In genomic region chr17:86967536-86968525, GRCm38 (mm10) we compare ENCODE assay signal across 13 mouse cellular contexts. TPM values are rescaled to one million over a fixed set of nuclear protein-coding genes. Genes with fewer than 3 reads are reported as not detected.
DNase-seq lines count a peak whose midpoint lies in the region; ATAC-seq lines count a peak whose summit lies in the region.
"Had no signal": no experiment of that assay in that cellular context is flagged by ENCODE, and none has a peak within 500 bp of the region (broad histone marks: within the 10 kb centered on the region; RNA-seq: fewer than 3 reads in every experiment).

No protein-coding gene starts in this region.

- H3K36me3 ChIP-seq in heart, embryonic 13.5 days = peaks cover 49% of the 10 kb centered on the region
- H3K36me3 ChIP-seq in midbrain, embryonic 14.5 days (ENCODE audit: control insufficient read depth, insufficient read depth, low read length) = 0 out of 2 replicates have a peak, but pooled peaks cover 3% of the 10 kb centered on the region

- peak overlapping the region; percentile 62 for H3K4me2 ChIP-seq in heart, embryonic 13.5 days
- H3K4me2 ChIP-seq in midbrain, embryonic 14.5 days (ENCODE audit: low read length) = no peak overlapping the region
- H3K4me2 ChIP-seq: midbrain, embryonic 11.5 days had no signal

- peak overlapping the region; percentile 60 for H3K9ac ChIP-seq in heart, embryonic 13.5 days
- no peak overlapping the region for H3K9ac ChIP-seq in midbrain, embryonic 14.5 days (replicated peaks; ENCODE audit: low read length)

- DNase-seq in gastrocnemius, adult 18-20 months (ENCODE audit: low spot score) = peak; percentile 64
- no peak for DNase-seq in gastrocnemius, postnatal 10 days
- peak; percentile 46 for DNase-seq in left cerebral cortex, postnatal 4 days
- no peak for DNase-seq in left cerebral cortex, adult 18-20 months (ENCODE audit: low spot score in 2 of 2)
- DNase-seq in NIH3T3 (ENCODE audit: low read depth) = peak; percentile 12
- no peak for DNase-seq in midbrain, embryonic 14.5 days
- DNase-seq: kidney, adult 18-20 months; lung, adult 2 months had no signal

- peak overlapping the region; percentile 94 for H3K27ac ChIP-seq in heart, embryonic 13.5 days (replicated peaks)
- no peak overlapping the region for H3K27ac ChIP-seq in midbrain, embryonic 14.5 days (replicated peaks; ENCODE audit: low read depth, low read length)
- H3K27ac ChIP-seq: stomach, postnatal 0 days had no signal

- no peak for ATAC-seq in heart, embryonic 13.5 days (ENCODE audit: extremely low read depth, insufficient number of reproducible peaks, low FRiP score, low TSS enrichment)
- ATAC-seq in CD4-positive, CD25-positive, alpha-beta regulatory T cell, adult 4 months = no peak
- no peak for ATAC-seq in midbrain, embryonic 14.5 days (ENCODE audit: low FRiP score, low TSS enrichment)

- no peaks in the 10 kb centered on the region for H3K27me3 ChIP-seq in heart, embryonic 13.5 days (replicated peaks)
- H3K27me3 ChIP-seq in midbrain, embryonic 14.5 days (ENCODE audit: control insufficient read depth, insufficient read depth, low read length) = no peaks in the 10 kb centered on the region

- peaks cover 68% of the 10 kb centered on the region for H3K4me1 ChIP-seq in heart, embryonic 13.5 days
- peaks cover 12% of the 10 kb centered on the region; the same call in 1 of the 2 replicates for H3K4me1 ChIP-seq in midbrain, embryonic 14.5 days (ENCODE audit: control insufficient read depth, insufficient read depth, low read length)

- intact Hi-C loops in left cerebral cortex, postnatal 4 days (cut with DNase I) = loop anchor here (10.0 kb wide), 1 partner anchor 77 kb away; no protein-coding TSS in a partner anchor

- peak overlapping the region; percentile 29 for H3K4me3 ChIP-seq in heart, embryonic 13.5 days
- no peak overlapping the region for H3K4me3 ChIP-seq in midbrain, embryonic 14.5 days (replicated peaks; ENCODE audit: low read depth, low read length)

- H3K9me3 ChIP-seq in heart, embryonic 13.5 days = no peaks in the 10 kb centered on the region
- no peaks in the 10 kb centered on the region for H3K9me3 ChIP-seq in midbrain, embryonic 14.5 days (ENCODE audit: control insufficient read depth, low read length)

- 57% methylated on average over 10 of the region's 10 CpGs for whole genome bisulfite sequencing in heart, embryonic 13.5 days
- WGBS in midbrain, embryonic 14.5 days = 82% methylated on average over 10 of the region's 10 CpGs

RNA-seq across cellular contexts. Expression of gene Rhoq, which starts 4.9 kb away (rescaled TPM):
- total RNA-seq in gastrocnemius, adult 18-20 months (2021) = 100 to 1,000 TPM; 163 to 166 TPM
- total RNA-seq in gastrocnemius, postnatal 10 days (2021) = 100 to 1,000 TPM; 145 to 153 TPM
- total RNA-seq in left cerebral cortex, postnatal 4 days (2021) = 10 to 100 TPM; 26.3 to 30.1 TPM
- 10 to 100 TPM; 37.8 to 46.2 TPM for total RNA-seq in left cerebral cortex, adult 18-20 months (2021)
- polyA plus RNA-seq in heart, embryonic 13.5 days (2015; fragmentation: Nextera tagmentation; extraction: Ambion mirVana) = 18.4 and 18.5 TPM in 2 replicates
- 1 to 10 TPM; 4.2 TPM for polyA plus RNA-seq in CD4-positive, CD25-positive, alpha-beta regulatory T cell, adult 4 months (2017; shearing (Covaris generic))
- 7.4 and 9.6 TPM in 2 replicates for polyA plus RNA-seq in midbrain, embryonic 14.5 days (2014; fragmentation: Nextera tagmentation; extraction: Ambion mirVana)

RNA-seq across cellular contexts. Expression of gene Atp6v1e2, which starts 20.1 kb away (rescaled TPM):
- not detected for total RNA-seq in gastrocnemius, adult 18-20 months (2021)
- not detected for total RNA-seq in gastrocnemius, postnatal 10 days (2021)
- not detected for total RNA-seq in left cerebral cortex, postnatal 4 days (2021)
- total RNA-seq in left cerebral cortex, adult 18-20 months (2021) = not detected
- polyA plus RNA-seq in heart, embryonic 13.5 days (2015; fragmentation: Nextera tagmentation; extraction: Ambion mirVana) = not detected in 2 replicates
- polyA plus RNA-seq in CD4-positive, CD25-positive, alpha-beta regulatory T cell, adult 4 months (2017; shearing (Covaris generic)) = not detected
- polyA plus RNA-seq in midbrain, embryonic 14.5 days (2014; fragmentation: Nextera tagmentation; extraction: Ambion mirVana) = not detected in 2 replicates
- polyA plus RNA-seq: embryonic facial prominence, embryonic 11.5 days; lung, adult 2 months had no signal

RNA-seq across cellular contexts. Expression of gene Tmem247, which starts 50.7 kb away (rescaled TPM):
- not detected for total RNA-seq in gastrocnemius, adult 18-20 months (2021)
- not detected for total RNA-seq in gastrocnemius, postnatal 10 days (2021)
- total RNA-seq in left cerebral cortex, postnatal 4 days (2021) = not detected
- total RNA-seq in left cerebral cortex, adult 18-20 months (2021) = not detected
- not detected in 2 replicates for polyA plus RNA-seq in heart, embryonic 13.5 days (2015; fragmentation: Nextera tagmentation; extraction: Ambion mirVana)
- polyA plus RNA-seq in CD4-positive, CD25-positive, alpha-beta regulatory T cell, adult 4 months (2017; shearing (Covaris generic)) = not detected
- not detected in 2 replicates for polyA plus RNA-seq in midbrain, embryonic 14.5 days (2014; fragmentation: Nextera tagmentation; extraction: Ambion mirVana)
- polyA plus RNA-seq: embryonic facial prominence, embryonic 11.5 days; lung, adult 2 months; midbrain, embryonic 11.5 days; stomach, postnatal 0 days had no signal

RNA-seq across cellular contexts. Expression of gene Pigf, which starts 57.4 kb away (rescaled TPM):
- total RNA-seq in gastrocnemius, adult 18-20 months (2021) = 1 to 10 TPM; 1.6 to 2.7 TPM
- 1 to 10 TPM; 3.8 to 4.1 TPM for total RNA-seq in gastrocnemius, postnatal 10 days (2021)
- total RNA-seq in left cerebral cortex, postnatal 4 days (2021) = 10 to 100 TPM; 17.3 to 18.0 TPM
- total RNA-seq in left cerebral cortex, adult 18-20 months (2021) = 10 to 100 TPM; 19.1 to 19.7 TPM
- 17.5 and 19.2 TPM in 2 replicates for polyA plus RNA-seq in heart, embryonic 13.5 days (2015; fragmentation: Nextera tagmentation; extraction: Ambion mirVana)
- polyA plus RNA-seq in CD4-positive, CD25-positive, alpha-beta regulatory T cell, adult 4 months (2017; shearing (Covaris generic)) = 10 to 100 TPM; 20.4 to 22.1 TPM
- polyA plus RNA-seq in midbrain, embryonic 14.5 days (2014; fragmentation: Nextera tagmentation; extraction: Ambion mirVana) = 38.0 and 42.6 TPM in 2 replicates

RNA-seq across cellular contexts. Expression of gene Cript, which starts 57.5 kb away (rescaled TPM):
- 10 to 100 TPM; 46.6 to 47.1 TPM for total RNA-seq in gastrocnemius, adult 18-20 months (2021)
- 10 to 100 TPM; 26.3 to 29.2 TPM for total RNA-seq in gastrocnemius, postnatal 10 days (2021)
- 10 to 100 TPM; 65.7 to 68.1 TPM for total RNA-seq in left cerebral cortex, postnatal 4 days (2021)
- total RNA-seq in left cerebral cortex, adult 18-20 months (2021) = 10 to 100 TPM; 57.7 to 68.4 TPM
- polyA plus RNA-seq in heart, embryonic 13.5 days (2015; fragmentation: Nextera tagmentation; extraction: Ambion mirVana) = 105 and 119 TPM in 2 replicates
- 100 to 1,000 TPM in 1 of 2 experiments, 10 to 100 TPM in 1; 93.3 to 104 TPM for polyA plus RNA-seq in CD4-positive, CD25-positive, alpha-beta regulatory T cell, adult 4 months (2017; shearing (Covaris generic))
- 246 and 249 TPM in 2 replicates for polyA plus RNA-seq in midbrain, embryonic 14.5 days (2014; fragmentation: Nextera tagmentation; extraction: Ambion mirVana)

Comparison
In these comparisons a context has a peak if more than half of its experiments do, and no peak if none do; other contexts are left out.
1. DNase-seq: peak in gastrocnemius, adult 18-20 months (single experiment), left cerebral cortex, postnatal 4 days (single experiment) and NIH3T3 (single experiment); none in gastrocnemius, postnatal 10 days (single experiment), left cerebral cortex, adult 18-20 months (0 of 2) and midbrain, embryonic 14.5 days (single experiment).